20 mouse cellular contexts compared by ENCODE assay signal in the genomic region with DNA sequence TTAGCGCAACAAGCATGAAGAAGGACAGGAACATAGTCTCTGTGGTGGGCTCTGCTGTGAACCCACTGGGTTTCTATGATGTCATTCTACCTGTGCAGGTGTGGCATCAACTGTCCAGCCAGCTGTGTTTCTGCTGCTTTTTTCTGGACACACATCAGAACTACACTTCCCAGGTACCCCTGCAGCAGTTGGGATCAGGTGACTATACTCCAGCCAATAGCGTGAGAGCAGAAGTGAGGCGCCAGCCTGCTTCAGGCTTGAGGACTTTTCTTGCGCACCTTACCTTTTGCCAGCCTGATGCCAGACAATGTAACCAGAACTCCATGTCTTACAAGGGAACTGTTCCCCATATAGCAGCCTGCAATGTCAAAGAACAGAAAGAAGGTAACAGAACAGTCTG.
DNase-seq lines count a peak whose midpoint lies in the region; ATAC-seq and TF ChIP-seq lines count a peak whose summit lies in the region.
"Had no signal": no experiment of that assay in that cellular context is flagged by ENCODE, and none has a peak within 500 bp of the region (broad histone marks: within the 10 kb centered on the region; RNA-seq: fewer than 3 reads in every experiment).

No protein-coding gene starts in this region.

- no peak for DNase-seq in forebrain, embryonic 10.5 days (ENCODE audit: extremely low spot score, low spot score)
- DNase-seq in testis, postnatal 10 days (ENCODE audit: low spot score), result no peak
- DNase-seq in brain, adult 2 months (ENCODE audit: low read depth, low spot score), result peak; percentile 20
- DNase-seq in cerebellum, adult 8-10 months, result no peak
- no peak for DNase-seq in gastrocnemius, adult 8-10 months (ENCODE audit: low spot score in 2 of 2)
- DNase-seq: adrenal gland, adult 8-10 months; adrenal gland, postnatal 36 days; cerebellum, adult 11 months; cerebellum, adult 9-11 months; gastrocnemius, postnatal 14 days; heart, postnatal 36 days; kidney, adult 11 months; kidney, adult 9 months had no signal

- no peaks in the 10 kb centered on the region for H3K36me3 ChIP-seq in forebrain, embryonic 10.5 days (replicated peaks)
- no peaks in the 10 kb centered on the region for H3K36me3 ChIP-seq in forebrain, embryonic 15.5 days
- H3K36me3 ChIP-seq in testis, adult 2 months (ENCODE audit: control insufficient read depth, insufficient read depth, low read length), result no peaks in the 10 kb centered on the region
- H3K36me3 ChIP-seq: embryonic facial prominence, embryonic 10.5 days; G1E; heart, embryonic 13.5 days; hindbrain, embryonic 15.5 days had no signal

- peaks cover 6% of the 10 kb centered on the region for H3K27me3 ChIP-seq in forebrain, embryonic 10.5 days (ENCODE audit: poor library complexity, severe bottlenecking)
- no peaks in the 10 kb centered on the region for H3K27me3 ChIP-seq in forebrain, embryonic 15.5 days
- H3K27me3 ChIP-seq in testis, adult 2 months (ENCODE audit: control insufficient read depth, insufficient read depth, low read length), result no peaks in the 10 kb centered on the region
- H3K27me3 ChIP-seq: heart, embryonic 13.5 days; hindbrain, embryonic 15.5 days had no signal

- no peak overlapping the region for H3K4me2 ChIP-seq in forebrain, embryonic 15.5 days (replicated peaks)
- H3K4me2 ChIP-seq: heart, embryonic 13.5 days; hindbrain, embryonic 15.5 days had no signal

- H3K27ac ChIP-seq in forebrain, embryonic 10.5 days, result peak overlapping the region; percentile 93; the same call in 1 of the 2 replicates
- H3K27ac ChIP-seq in forebrain, embryonic 15.5 days (replicated peaks), result no peak overlapping the region
- no peak overlapping the region for H3K27ac ChIP-seq in testis, adult 2 months (ENCODE audit: control insufficient read depth, insufficient read depth, low read depth, low read length)
- H3K27ac ChIP-seq: embryonic facial prominence, embryonic 10.5 days; heart, embryonic 13.5 days; hindbrain, embryonic 15.5 days had no signal

- ATAC-seq in forebrain, embryonic 15.5 days (replicated peaks), result no peak
- ATAC-seq: forebrain, embryonic 14.5 days had no signal

- no peak overlapping the region for H3K4me3 ChIP-seq in forebrain, embryonic 10.5 days
- H3K4me3 ChIP-seq in forebrain, embryonic 15.5 days, result no peak overlapping the region
- H3K4me3 ChIP-seq in testis, adult 2 months (ENCODE audit: control insufficient read depth, low read depth, low read length), result peak overlapping the region; percentile 56
- H3K4me3 ChIP-seq: embryonic facial prominence, embryonic 10.5 days; heart, embryonic 13.5 days; hindbrain, embryonic 15.5 days had no signal

- TF ChIP-seq POLR2A in testis, adult 2 months (IDR thresholded peaks at IDR 0.05; ENCODE audit: control insufficient read depth, low read depth, low read length), result no peak

- 87% methylated on average over 4 of the region's 4 CpGs for WGBS in forebrain, embryonic 10.5 days
- WGBS in forebrain, embryonic 15.5 days, result 97% methylated on average over 4 of the region's 4 CpGs

- H3K9ac ChIP-seq in forebrain, embryonic 15.5 days (replicated peaks), result no peak overlapping the region
- H3K9ac ChIP-seq: heart, embryonic 13.5 days; hindbrain, embryonic 15.5 days had no signal

- TF ChIP-seq CTCF in testis, adult 2 months (IDR thresholded peaks at IDR 0.05; ENCODE audit: control insufficient read depth, insufficient read depth, insufficient replicate concordance, low read depth, low read length), result no peak

- peaks cover 72% of the 10 kb centered on the region for H3K4me1 ChIP-seq in forebrain, embryonic 10.5 days
- peaks cover 52% of the 10 kb centered on the region for H3K4me1 ChIP-seq in forebrain, embryonic 15.5 days
- peaks cover 17% of the 10 kb centered on the region for H3K4me1 ChIP-seq in testis, adult 2 months (ENCODE audit: control insufficient read depth, insufficient read depth, low read length)

- H3K9me3 ChIP-seq in forebrain, embryonic 10.5 days, result 0 out of 2 replicates have a peak, but pooled peaks cover 3% of the 10 kb centered on the region
- H3K9me3 ChIP-seq in forebrain, embryonic 15.5 days, result no peaks in the 10 kb centered on the region
- H3K9me3 ChIP-seq: embryonic facial prominence, embryonic 10.5 days; G1E; heart, embryonic 13.5 days; hindbrain, embryonic 15.5 days had no signal
